Mouse (Mus musculus) brain, embryonic 18.5 days (tissue): ENCODE measurements at regions not wholly inside any gene's neighbourhood (a gene's known extent, or its start where the extent isn't known, plus 50 kb on each side); places are given as distances from the start of the nearest gene placed in this dataset.

ENCODE experiments used
- DNase-seq: peaks from one replicate; pipeline ENCODE4 v3.0.0-alpha.2; 2012; ENCODE audit warnings: low read depth, low spot score

DNA sequence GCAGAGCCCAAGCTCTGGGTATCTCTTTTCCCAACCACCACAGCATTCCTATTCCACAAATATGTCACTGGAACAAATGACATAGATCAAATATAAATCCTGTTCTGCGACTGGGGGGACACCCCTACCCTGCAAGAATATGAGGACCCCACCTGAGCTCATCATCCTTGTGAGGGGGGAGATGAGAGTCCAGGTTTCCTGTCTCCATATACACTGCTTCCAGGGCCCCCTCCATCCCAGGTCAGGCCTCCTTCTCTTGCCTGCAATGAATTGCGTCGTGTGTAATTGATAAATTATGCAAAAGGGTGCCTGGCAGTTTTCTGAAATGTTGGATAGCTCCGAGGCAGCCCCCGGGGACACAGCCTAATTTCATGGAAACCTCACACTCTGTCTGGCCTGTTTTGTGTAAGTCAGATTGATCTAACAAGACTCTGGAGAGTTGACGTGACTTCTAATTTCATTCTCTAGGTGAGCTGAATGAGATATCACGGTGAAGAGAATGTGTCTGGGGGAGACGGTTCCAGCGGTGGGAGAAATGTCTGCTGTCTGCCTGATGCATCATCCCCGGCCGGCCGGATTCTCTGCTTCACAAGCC is 110.3 kb upstream of the Tle3 start:
- DNase-seq = no peak

DNA sequence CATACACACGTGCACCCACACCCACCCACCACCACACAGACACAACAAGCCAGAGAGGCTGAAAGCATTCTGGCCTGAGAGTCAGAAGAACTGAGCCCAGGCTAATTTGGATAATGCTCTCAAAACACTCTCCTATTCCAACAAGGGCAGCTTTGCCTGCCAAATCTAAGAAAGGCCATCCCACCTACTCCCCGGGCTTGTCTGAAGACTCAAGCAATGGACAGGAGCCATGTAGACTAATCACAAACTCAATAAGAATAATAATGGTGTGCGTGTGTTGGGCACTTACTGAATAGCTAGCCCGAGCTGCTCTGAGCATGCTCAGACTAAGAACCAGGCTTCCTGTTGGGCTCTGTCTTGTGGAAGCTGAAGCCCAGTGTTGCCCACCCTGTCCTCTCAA is 108.8 kb upstream of the Tle3 start:
- DNase-seq = no peak

GRCm38 (mm10) chr9:61265466-61265865 is 106.7 kb upstream of the Tle3 start:
- no peak for DNase-seq

DNA sequence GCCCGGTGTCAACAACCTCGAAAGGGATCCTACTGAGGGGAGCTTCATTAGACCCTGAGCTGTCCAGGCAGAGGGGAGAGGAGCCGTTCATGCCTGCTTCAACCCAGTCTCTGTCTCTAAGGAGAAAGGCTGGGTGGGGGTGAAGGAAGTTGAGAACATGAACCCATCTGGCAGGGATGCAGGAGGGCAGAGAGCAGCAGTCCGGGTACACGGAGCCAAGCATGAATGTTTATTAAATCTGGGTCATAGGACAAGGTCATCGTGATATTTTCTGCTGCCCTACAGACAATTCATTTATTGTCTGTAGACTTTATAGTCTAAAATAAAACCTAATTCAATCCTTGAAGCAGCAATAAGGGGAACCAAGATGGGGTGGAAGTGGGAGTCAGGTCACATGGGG is 105.2 kb upstream of the Tle3 start:
- DNase-seq = no peak

DNA sequence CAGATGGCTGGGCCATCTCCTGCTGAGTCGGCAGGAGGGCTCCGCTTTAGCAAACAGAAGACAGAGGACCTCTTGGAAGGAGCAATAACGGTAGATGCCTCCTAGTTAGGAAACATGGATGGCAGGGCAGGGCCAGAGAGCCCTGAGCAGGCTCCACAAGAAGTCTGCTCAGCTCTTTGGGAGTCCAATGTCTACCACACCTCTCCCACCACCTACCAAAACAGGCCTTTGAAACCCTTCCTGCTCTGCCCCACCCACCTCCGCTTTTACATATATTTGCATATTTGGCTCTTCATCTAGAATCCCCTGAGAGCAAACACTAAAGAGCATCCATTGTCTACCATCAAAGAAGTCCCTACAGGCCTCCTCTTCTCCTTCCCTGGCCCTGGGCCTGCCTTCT is 104.6 kb upstream of the Tle3 start:
- no peak for DNase-seq

DNA sequence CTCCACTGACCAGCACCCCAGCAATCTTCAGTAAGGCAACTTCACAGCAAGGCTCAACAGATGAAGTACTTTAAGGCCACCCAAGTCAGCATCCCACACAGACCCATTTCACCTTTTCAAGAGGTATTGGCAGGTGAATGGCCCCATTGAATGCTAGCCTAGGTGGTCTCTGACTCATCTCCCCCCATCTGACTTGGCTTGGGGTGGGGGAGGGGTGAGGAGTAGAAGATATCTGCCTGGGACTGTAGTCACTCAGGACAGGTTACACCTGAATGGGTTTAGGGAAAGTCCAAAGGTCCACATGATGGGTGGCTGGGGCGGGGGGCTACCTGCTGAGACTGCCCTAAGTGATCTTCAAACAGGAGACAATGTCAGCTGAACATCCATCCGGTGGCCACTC is 104.0 kb upstream of the Tle3 start:
- DNase-seq = no peak

DNA sequence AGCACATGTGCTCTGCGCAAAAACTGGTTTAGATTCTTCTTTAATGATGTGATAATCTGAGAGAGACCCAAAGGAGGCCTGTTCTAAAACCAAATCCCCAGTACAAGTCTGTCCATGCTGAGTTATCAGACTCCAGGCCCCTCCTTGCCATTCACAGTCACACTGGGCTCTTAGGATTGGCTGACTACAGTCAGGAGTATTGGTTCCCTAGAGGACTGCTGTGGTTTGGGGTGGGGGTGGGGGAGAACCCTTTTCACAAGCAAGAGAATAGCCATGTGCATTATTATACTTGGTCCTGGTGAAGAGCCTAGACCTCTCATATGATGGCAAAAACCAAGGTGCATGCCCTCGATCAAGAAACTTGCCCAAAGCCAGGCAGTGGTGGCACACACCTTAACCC is 103.5 kb upstream of the Tle3 start:
- no peak for DNase-seq

- no peak for DNase-seq
These were observed 102.9 kb upstream of the Tle3 start for GRCm38 (mm10) chr9:61269151-61269870.

- DNase-seq = no peak
These were observed 100.9 kb upstream of the Tle3 start for GRCm38 (mm10) chr9:61271243-61271642.

DNA sequence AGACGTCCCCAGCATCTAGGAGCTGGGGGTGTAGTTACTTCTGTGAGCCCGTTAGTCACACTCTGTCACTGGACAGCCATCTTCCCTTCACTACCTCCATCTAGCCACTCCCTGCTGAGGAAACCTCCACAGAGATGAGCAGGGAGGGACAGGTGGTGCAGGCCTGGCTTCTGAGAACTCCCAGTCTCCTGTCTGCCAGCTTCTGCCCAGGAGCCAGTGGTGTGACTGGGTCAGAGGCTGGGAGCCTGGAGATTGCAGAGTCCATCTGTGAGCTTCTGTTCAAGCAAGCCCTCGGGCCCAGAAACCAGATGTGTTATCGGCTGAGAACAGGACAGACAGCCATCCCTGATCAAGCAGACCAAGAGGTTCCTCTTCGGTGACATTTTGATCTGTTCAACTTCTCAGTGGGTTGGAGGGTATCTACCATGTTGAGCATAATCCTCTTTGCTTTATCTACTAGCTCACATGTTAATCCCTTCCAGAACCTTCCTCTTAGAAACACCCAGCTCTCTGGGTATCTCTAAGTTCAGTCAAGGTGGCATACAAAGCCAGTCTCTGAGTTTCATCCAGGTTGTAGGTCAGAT is 100.3 kb upstream of the Tle3 start:
- no peak for DNase-seq

- DNase-seq = no peak
These were observed 98.1 kb upstream of the Tle3 start for GRCm38 (mm10) chr9:61274020-61274419.

GRCm38 (mm10) chr9:61277369-61278215 is 94.6 kb upstream of the Tle3 start:
- peak; percentile 82 for DNase-seq

GRCm38 (mm10) chr9:61278216-61278758 is 93.9 kb upstream of the Tle3 start:
- peak; percentile 77 for DNase-seq

- no peak for DNase-seq
These were observed 93.1 kb upstream of the Tle3 start for GRCm38 (mm10) chr9:61279044-61279543.

DNA sequence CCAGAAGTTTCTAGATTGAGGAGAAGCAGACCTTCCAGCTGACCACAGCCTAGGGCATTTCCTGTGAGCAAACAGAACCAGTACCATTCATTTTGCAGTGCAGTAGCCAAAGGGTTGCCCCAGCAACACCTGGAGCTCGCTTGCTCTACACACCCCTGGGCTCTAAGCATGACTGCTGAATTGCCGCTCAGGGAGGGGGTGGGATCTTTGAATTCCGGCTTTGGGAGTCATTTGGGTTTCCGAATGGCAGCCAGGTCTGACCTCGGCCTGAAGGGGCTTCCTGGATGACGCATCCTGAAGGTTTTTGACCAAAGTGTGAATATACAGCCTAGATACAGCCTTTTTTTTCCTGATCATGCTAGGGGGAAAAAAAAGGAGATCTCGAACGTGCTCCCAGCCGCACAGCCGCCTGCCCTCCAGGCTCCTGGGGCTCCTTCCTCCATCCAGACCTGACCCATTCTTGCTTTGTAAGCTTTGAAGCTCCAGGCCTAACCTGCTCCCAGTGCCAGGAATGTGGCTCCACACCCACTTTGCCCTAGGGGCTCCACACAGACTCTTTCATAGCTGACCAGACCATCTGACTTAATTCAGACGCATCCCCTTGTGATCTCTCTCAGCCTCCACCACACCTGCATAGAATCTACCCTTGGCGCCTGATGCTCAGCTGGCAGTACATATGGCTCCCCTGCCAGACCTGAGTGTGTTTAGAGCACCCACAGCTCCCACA is 91.1 kb upstream of the Tle3 start:
- no peak for DNase-seq

DNA sequence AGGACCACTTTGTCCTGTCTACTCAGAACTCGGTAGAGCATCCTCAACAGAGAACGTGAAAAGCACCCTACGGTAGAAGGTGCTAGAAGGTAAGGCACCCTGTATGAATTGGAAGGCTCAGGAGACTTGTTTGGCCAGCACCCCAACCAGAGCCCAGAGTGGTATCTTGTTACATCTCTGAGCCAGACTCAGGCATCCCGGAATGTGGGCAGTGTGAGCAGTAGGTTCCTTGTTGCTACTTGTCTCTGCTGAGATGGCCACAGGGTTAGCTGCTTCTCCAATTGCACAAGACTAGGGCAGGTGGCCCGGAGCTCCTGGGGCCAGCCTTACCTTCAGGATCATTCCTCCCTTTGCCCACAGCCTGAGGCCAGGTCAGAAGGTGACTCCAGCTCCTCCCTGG is 88.9 kb upstream of the Tle3 start:
- no peak for DNase-seq

DNA sequence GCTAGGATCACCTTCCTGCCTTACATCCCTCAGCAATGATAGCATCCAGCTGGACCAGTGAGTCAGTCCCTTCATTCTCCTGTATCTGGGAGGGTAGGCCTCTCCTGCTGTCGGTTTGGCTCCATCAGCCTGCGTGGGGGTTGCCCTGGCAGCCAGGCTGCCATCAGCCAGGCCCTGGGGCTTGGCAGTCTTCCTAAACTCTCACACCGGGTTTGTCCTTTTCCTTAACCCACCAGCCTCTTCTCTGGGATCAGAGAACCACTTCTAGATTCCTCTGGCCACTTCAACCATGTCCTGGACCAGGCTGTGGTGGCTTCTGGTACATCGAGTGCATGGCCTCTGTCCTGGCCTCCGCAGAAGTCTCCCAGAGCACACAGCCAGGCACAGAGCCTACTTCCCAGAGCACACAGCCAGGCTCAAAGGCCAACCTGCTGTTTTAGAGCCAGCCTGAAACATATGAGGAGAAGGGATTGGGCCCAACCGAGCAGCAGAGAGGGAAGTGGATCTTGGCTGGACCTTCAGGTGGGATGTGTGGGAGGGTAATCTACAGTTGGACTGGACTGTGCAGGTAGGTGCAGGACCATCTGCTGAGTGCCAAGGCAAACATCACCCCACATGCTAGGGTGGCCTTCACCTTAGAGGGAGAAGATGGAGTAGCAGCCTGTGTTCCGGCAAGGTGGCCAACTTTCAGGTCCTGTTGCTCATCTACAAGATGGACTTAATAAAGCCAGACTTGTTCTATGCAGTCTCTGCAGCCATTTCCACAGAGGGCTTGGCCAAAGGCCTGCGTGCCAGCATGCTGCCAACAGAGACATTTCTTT is 87.8 kb upstream of the Tle3 start:
- DNase-seq = no peak

DNA sequence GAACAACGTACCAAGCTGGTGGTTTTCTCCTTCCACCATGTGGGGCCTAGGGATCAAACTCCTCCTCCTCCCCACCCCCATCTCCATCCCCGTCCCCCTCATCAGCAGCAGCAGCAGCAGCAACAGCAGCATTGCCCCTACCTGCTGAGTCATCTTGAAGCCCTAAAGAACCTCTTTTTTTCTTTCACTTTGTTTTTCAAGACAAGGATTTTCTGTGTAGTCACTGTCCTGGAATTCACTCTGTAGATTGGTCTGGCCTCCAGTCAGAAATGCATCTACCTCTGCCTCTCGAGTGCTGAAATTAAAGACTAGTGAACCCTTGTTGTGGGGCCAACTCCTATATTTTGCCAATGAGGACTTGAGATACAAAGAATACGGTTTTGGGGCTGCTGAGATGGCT is 85.6 kb upstream of the Tle3 start:
- no peak for DNase-seq

- no peak for DNase-seq
These were observed 83.0 kb upstream of the Tle3 start for GRCm38 (mm10) chr9:61289117-61289516.

- no peak for DNase-seq
These were observed 82.5 kb upstream of the Tle3 start for GRCm38 (mm10) chr9:61289713-61290112.
